Mouse (Mus musculus): Measurements from ENCODE around the gene Mpp1. TPM values are rescaled to one million over a fixed set of nuclear protein-coding genes. Genes with fewer than 3 reads are reported as not detected.

Gene Mpp1
- polyA plus RNA-seq, 1 experiment from 2014 or later: 56.7 TPM

DNA sequence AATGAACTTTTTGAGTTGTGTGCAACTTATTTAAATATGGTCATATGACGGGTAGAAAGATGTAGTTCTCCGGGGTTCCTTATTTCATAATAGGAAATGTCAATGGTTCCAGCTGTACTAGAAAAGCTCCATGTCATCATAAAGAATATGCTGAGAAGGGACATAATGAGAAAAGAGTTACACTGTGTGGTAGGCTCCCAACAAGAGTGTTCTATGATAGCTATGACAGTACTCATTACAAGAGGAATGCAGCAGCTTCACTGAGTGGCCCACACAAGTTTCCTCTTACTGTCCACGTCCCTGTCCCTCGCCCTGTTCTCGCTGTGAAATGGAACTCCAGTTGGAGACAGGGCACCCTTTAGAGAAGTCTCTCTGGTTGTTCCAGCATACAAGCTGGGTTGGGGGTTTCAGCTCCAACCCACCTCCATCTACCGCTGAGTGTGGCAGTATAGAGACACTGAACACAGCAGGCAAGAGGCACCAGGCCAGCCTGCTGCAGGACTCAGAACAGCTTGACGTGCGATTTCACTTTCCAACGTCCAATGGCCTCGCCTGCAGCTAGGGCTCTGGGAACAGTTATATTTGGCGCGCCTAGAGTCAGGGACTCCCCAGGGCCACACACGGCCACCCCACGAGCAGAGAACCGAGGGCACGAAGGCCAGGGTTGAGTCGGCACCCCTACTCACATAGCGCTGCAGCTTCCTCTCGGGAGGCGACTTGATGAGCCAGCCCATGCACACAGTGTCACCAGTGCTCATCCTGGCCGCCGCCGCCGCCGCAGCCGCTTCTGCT is 46.6 kb downstream of the Mpp1 start:
- Histone ChIP-seq H3K4me2 (replicated peaks) (peak overlapping the region; percentile 55), H3K27ac (replicated peaks) (no peak overlapping the region), H3K9me3 (replicated peaks) (no peaks in the 10 kb centered on the region), H3K4me1 (no peaks in the 10 kb centered on the region), H3K4me3 (replicated peaks) (peak overlapping the region; percentile 48), H3K27me3 (no peaks in the 10 kb centered on the region), H3K36me3 (no peaks in the 10 kb centered on the region), H3K9ac (no peak overlapping the region)
- 21% methylated on average over 26 of the region's 26 CpGs for WGBS
- ATAC-seq (ENCODE audit: insufficient number of reproducible peaks, low FRiP score, low TSS enrichment, low read depth): peak; percentile 34; the same call in 1 of the 2 replicates

DNA sequence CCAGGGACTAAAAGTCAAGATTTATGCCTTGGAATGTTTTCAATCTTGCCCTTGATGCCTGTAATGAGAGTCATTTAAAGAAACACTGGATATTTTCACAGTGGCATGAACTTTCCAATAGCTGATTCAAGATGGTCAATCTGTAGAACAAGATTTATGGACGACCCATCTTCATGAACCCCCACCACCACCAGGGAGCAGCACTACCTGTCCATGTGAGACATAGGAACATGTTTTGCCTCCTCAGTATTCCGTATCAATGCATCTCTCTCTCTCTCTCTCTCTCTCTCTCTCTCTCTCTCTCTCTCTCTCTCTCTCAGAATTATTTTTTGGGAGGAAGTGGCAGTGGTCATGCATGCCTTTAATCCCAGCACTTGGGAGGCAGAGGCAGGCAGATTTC is 48.5 kb downstream of the Mpp1 start:
- no peak for ATAC-seq (ENCODE audit: insufficient number of reproducible peaks, low FRiP score, low TSS enrichment, low read depth)
- Histone ChIP-seq H3K27ac (replicated peaks) (no peak overlapping the region), H3K9me3 (replicated peaks) (no peaks in the 10 kb centered on the region), H3K4me3 (replicated peaks) (no peak overlapping the region), H3K4me1 (no peaks in the 10 kb centered on the region), H3K4me2 (replicated peaks) (no peak overlapping the region), H3K36me3 (no peaks in the 10 kb centered on the region), H3K9ac (no peak overlapping the region), H3K27me3 (no peaks in the 10 kb centered on the region)
- WGBS: 54% methylated on average over 2 of the region's 2 CpGs

Other genes with a start within 250 kb of the Mpp1 start
- gene Gab3, start 45.6 kb downstream of the Mpp1 start, polyA plus RNA-seq (2015; fragmentation: Nextera tagmentation; extraction: Ambion mirVana): 2.7 and 3.0 TPM in 2 replicates
- 113 and 121 TPM in 2 replicates for gene Dkc1, start 35.2 kb downstream of the Mpp1 start, polyA plus RNA-seq (2015; fragmentation: Nextera tagmentation; extraction: Ambion mirVana)
- not detected in 2 replicates for gene Smim9, start 32.8 kb upstream of the Mpp1 start, polyA plus RNA-seq (2015; fragmentation: Nextera tagmentation; extraction: Ambion mirVana)

Measured in embryonic facial prominence, embryonic 15.5 days (tissue).